Mouse (Mus musculus) thymus, postnatal 0 days (tissue): ENCODE measurements around the gene Tnrc18. TPM values are rescaled to one million over a fixed set of nuclear protein-coding genes. Genes with fewer than 3 reads are reported as not detected.

ENCODE experiments used
- DNase-seq: peaks from one replicate; pipeline ENCODE4 v3.0.0-alpha.2; 2015; ENCODE audit warnings: low spot score
- polyA plus RNA-seq: library from polyadenylated mRNA; unstranded; fragments of >200 nt; fragmentation: Nextera tagmentation; extraction: Ambion mirVana; gene quantifications from 2 replicates; pipeline ENCODE4 v1.2.1, GENCODE M21; 2015

The Tnrc18 gene
- polyA plus RNA-seq, 1 experiment from 2014 or later: 9.6 TPM

DNA sequence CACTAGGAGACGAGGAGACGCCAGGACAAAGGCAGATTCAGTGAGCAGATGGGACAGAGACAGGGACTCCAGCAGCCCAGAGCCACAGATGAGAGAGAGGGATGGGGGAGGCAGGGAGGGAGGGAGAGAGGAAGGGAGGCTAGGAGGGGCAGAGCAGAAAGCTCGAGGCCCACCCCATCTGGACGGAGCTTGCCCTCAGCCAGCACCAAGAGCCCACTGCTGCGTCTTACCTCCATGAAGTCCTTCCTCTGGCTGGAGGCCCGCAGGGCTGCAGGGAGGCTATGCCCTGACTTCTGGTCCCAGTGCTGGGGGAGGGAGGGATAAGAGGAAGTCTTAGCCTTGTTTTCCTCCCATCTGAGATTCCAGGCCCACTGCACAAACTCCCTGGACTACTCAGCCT, 90.7 kb downstream of the Tnrc18 start:
- DNase-seq: no peak

DNA sequence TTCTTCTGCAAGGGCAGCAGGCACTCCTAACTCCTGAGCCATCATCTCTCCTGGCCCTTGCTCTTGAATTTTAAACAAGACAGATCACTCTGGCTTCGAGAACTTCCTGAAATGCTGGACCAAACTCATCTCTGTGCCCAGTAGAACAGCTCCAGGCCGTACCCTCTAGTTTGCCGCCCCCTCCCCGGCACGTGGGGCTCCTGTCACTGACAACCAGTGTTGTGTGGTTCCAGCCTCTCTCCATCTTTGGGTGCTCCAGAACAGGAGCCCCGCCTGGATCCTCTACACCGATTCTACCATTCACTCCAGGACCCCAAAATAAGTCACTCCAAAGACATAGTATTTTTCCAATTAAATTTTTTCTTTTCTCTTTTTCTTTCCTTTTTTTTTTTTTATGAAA, 93.2 kb downstream of the Tnrc18 start:
- DNase-seq: no peak

DNA sequence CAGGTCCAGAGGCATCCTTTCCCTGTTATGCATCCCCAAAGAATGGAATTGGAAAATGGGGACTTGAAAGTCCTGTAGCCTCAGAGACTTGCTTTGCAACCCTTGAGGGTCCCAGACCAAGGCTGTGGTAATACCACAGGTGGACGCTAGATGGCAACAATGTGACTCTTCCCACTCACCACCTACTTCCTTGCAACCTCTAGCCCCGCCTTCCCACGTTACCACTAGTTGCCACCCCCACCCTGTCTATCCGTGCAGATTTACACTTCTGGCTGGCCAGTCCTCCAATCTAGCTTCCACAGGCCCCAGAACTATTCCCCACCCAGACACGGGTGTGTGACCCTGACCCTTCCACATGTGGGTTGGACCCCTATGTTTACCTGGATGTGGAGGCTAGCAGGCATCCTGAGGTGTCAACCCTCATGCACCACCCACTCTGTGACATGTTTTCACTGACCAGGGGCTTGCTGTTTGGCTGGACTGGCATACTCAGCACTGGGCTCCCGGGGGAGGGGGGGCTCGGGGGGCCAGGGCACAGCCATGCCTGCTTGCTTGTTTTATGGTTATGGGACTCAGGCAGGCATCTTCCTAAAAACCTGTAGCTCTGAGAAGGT, 93.8 kb downstream of the Tnrc18 start:
- DNase-seq: peak; percentile 81

DNA sequence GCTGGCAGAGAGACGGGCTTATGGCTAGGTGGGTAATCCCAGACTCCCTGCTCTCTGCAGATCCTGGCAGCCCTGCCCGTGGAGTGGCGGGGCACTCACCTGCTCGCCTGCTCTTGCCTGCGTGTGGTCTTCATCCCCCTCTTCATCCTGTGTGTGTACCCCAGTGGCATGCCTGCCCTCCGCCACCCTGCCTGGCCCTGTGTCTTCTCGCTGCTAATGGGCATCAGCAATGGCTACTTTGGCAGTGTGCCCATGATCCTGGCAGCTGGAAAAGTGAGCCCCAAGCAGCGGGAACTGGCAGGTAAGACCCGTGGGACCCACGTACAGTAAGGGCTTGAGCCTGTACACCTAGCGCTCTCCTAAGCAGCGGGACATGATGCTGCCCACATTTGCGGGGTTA, 97.6 kb downstream of the Tnrc18 start:
- no peak for DNase-seq

DNA sequence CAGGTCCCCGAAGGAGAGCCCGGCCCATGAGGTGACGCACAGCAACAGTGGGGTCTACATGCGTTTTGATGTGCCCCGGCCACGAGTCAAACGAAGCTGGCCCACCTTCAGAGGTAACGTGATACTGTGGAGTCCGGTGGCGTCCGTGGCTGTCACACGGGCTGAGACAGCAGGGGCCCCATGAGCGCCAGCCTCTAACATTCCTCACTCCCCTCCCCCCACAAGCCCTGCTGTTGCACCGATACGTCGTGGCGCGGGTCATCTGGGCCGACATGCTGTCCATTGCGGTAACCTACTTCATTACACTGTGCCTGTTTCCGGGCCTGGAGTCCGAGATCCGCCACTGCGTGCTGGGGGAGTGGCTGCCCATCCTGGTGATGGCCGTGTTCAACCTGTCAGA, 99.0 kb downstream of the Tnrc18 start:
- no peak for DNase-seq

DNA sequence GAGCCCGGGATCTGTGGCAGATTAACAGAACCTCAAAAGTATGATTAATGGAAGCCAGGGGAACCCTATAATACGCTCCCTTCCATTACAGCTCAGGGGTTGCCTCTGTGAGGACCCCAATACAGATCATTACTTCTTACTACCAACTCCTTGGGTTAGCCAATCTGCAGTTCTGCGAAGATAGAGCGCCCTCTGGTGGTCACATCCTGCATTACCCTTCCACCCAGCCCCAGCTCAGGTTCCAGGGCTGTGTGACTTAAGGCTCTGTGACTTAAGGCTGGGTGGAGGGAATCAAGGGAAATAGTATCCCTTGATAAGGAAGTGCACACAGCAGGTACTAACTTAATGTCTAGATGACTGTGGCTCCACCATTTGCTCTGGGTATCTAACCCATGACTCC, 99.4 kb downstream of the Tnrc18 start:
- peak; percentile 69 for DNase-seq

DNA sequence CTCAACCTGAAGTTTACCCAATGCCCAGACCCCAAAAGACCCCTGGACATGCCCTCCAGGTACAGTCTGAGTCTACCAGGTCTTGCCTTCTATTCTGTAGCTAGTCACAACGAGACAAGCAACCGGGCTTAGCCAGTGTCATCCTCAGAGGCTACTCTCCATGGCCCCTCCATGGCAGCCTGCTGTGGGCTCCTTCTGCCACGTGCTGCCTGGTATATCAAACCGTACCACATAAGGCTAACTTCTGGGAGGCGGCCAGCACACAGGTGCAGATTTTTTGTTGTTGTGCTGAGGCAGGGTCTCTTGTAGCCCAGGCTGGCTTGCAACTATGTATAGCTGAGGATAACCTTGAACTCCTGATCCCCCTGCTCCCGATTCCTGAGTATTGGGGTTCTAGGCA, 101.4 kb downstream of the Tnrc18 start:
- no peak for DNase-seq

DNA sequence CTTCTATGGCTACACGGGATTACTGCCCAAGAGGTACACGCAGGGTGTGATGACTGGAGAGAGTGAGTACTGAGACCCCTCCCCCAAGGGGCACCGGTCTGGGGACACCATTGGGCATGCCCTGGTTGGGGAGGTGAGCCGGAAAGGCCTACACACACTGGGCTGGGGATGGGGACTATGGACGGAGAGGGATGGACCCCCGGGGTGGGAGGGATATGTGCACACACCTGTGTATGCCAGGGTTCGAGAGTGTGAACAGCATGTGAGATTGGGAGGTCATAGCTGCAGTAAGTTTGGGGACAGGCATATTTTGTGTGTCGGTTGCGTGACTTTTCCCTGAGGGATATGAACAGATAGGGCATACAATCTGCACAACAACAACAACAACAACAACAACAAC, 102.4 kb downstream of the Tnrc18 start:
- DNase-seq: no peak

DNA sequence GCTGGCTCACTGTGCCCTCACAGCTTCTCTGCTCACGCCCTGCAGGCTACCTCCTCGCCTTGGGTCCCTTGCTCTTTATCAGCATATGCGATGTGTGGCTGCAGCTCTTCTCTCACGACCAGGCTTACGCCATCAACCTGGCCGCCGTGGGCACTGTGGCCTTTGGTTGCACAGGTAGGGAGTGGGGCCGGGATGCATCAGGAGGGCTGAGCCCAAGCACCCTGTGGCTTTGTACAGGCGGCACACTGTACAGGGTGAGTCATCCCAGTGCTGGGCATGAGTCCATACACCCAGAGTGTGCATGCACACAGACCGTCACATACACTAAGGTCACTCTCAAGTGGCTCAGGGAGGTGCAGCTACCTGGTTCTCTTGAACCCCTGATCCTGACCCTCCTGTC, 103.5 kb downstream of the Tnrc18 start:
- DNase-seq: no peak

DNA sequence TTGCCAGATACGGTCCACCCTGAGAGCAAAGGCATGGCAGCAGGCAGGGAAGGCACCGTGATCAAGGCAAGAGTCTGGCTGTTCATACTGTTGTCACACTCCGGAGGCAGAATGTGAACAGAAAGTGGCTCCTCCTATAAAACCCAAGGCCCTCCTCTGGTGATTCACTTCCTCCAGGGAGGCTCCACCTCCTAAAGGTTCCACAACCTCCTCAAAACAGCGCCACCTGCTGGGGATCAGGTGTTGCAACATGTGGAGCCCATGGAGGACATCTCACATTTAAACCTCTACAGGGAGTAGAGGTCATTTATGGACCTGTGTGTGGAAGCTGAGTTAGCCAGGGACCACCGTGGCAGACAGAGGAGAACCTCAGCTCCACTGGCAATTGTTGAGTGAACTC, 105.1 kb downstream of the Tnrc18 start:
- DNase-seq: no peak

DNA sequence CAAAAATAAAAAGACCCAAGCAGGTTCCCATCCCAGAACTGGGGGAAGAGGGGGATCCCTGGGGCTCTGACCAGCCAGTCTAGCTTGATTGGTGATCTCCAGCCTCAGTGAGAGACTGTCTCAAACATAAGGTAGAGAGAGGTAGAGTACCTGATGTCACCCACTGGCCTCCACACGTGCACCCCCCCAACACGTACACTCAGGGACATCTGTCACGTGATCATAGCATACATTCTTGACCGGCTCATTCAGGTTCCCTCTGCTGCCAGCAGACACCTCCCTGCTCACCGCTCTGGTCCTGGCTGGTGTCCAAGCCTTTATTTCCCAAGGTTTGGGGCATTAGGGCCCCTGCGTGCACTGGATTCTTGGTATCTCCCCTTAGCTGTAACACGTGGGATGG, 108.0 kb downstream of the Tnrc18 start:
- no peak for DNase-seq

DNA sequence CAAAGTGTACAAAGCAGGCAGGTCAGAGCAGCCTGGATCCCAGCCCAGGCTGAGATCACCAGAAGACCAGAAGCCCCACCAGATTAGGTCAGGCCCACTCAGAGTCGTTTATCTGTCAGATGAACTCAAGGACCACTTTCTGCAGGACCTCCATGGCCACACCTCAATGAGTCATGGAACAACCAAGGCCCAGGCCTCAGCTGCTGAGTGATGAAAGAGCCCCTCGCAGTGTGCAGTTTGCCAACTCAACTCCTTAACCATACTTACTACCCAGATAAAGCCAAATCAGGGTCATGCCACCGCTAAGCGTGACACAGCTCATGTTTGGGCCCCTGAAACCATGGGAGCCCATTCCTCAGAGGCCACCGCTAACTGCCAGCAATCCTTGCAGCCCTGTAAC, 109.8 kb downstream of the Tnrc18 start:
- DNase-seq: no peak

DNA sequence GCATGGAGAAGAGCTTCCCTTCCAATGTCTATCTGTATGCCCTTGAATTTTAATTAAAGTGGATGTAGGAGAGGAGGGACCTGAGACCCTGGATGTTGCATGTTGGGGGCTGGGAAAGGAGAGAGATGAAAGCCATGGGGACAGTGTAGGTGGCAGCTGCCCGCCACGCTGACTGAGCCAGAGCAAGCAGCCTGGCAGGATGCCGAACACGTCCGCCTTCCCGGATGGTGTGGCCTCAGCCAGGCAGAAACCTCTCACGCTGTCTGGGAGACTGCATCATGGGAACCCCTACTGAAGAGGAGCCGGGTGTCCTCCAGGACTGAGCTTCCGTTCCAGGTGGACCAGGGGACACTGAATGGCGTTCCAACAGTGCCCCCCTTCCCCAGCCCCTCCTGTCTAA, 113.9 kb downstream of the Tnrc18 start:
- no peak for DNase-seq

DNA sequence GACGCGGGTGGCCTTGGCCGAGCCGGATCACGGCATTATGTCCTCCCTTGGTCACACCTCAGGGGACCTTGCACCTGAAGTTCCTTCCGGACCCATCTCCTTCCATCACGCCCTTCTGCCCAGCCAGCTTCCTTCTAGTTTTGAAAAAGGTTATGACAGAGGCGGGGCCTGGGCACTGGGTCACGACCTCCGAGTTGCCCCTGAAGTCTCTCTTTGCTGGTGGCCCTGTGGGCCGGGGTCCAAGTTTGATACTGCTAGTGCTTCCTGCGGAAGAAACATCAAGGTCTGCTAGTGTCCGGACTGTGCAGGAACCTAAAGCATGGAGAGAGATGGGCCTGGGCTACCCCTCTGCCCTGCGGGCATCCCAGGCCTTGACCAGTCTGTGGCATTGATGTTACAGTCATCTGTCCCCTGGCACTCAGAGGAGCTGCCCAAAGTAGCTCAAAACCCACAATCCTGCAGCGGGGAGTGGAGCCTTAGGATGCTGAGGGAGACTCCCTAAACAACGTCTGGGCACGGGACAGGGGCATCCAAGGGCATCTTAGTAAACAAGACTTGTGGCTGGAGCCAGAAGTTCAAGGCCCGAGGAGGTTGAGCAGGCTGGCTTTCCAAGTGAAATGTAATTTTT, 114.8 kb downstream of the Tnrc18 start:
- DNase-seq: no peak

DNA sequence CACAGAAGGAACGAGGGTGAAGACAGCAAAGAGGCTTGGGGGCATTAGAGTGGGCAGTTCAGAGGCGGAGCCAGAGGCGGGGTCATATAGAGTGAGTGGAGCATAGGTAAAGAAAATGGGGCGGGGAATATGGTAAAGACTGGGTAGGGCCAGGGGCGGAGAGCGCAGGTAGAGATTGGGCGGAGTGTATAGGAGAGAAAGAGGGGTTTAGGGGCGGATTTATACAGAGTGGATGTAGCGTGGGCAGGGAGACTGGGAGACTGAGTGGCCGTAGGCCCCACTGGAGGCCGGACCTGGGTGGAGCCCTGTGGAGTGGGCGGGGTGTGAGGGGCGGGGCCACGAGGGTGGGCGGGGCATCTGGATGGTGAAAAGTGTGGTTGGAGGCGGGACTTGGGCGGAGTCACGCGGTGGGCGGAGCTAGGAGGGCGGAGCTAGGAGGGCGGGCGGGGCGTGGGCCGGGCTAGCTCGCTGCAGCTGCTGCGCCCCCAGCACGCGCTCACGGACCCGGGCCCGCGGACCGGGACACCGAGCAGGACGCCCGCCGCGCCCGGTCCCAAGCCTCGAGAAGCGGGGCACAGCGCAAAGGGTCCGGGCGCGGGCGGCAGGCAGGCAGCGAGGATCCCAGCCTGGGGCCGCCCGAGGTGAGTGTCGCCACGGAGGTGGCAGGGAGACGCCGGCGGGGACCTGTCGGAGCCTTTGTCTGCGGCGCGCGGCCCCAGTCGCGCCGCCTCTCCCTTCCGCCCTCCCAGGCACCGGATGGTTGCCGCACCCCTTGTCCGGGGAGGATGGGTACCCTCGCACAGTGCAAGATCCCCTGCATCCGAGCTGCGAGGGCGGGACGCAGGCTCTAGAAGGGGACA, 115.6 kb downstream of the Tnrc18 start:
- DNase-seq: peak; percentile 29

DNA sequence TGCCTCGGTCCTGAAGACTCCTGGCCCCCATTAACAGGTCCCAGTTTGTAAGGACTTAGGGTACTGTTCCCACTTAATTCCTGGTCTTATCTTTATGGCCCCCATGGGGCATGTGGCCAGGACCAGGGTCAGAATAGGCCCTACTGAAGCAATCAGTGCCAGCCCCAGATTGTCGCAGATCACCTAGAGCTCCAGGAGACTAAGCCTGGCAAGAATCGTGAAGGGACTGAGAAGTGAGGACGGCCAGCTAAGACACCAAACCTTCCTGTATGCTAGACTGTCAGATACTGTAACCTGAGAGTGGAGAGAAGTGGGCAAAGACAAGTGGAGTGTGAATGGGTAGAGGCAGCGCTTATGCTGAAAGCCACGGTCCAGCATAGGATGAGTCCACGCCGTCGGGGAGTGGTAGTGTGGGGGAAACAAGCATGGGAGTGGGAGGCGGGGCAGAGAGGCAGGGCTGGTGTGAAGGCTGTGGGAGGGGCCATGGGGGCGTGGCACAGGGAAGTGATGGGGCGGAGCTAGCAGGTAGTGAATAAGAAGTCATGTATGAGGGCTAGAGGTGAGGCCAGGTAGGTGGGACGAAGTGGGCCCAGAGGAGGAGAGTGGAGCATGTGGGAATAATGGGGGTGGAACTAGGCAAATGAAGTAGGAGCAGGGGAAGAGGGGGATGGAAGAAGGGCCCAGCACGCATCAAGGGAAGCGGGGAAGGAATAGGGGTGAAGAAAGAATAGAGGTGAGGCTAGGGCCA, 116.4 kb downstream of the Tnrc18 start:
- DNase-seq: no peak

DNA sequence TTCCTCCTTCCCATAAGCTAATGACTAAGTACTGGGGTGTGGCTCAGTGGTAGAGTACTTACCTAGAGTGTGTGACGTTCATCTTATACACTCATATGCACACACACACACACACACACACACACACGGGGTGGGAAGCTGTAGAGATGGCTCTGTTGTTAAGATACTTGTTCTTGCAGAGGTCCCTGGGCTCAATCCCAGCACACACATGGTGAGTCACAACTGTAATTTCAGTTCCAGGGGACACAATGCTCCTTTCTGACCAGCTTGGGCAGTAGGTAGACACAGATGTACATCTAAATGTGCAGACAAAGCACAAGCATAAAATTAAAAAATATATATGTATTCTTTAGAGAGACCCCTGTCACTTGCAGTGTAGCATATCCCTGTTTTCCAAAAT, 119.7 kb downstream of the Tnrc18 start:
- no peak for DNase-seq

DNA sequence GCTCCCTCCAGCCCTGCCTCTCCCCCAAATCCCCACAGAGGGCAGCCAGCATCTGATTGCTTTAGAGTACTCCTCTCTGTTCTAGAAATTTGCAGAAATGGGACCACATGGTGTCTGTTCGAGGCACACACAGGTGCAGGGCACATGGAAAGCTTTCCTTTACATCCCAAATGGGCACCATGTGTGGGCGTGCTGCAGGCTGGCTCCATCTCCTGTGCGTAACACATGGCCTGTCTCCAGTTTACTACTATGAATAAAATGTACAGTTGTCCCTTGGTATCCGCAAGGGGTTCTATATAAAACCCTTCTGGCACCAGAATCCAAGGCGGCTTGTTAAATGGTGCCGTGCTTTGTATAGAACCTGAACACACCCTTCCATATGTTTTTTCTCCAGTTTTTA, 120.6 kb downstream of the Tnrc18 start:
- DNase-seq: no peak

DNA sequence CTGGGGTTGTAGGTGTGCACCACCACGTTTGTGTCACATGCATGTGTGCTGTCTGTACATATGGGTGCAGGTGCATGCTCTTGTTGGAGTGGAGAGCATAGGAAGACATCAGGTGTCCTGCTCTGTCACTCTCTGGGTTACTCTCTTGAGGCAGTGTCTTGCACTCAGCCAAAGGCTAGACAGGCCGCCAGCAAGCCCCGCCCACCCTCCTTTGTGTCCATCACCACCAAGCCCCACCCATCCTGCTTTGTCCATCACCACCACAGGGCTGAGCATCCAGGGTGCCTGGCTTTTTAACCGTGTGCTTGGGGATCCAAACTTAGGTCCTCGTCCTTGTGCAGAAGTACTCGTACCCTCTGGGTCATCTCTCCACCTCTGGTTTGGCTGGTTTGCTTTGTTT, 121.2 kb downstream of the Tnrc18 start:
- DNase-seq: no peak

DNA sequence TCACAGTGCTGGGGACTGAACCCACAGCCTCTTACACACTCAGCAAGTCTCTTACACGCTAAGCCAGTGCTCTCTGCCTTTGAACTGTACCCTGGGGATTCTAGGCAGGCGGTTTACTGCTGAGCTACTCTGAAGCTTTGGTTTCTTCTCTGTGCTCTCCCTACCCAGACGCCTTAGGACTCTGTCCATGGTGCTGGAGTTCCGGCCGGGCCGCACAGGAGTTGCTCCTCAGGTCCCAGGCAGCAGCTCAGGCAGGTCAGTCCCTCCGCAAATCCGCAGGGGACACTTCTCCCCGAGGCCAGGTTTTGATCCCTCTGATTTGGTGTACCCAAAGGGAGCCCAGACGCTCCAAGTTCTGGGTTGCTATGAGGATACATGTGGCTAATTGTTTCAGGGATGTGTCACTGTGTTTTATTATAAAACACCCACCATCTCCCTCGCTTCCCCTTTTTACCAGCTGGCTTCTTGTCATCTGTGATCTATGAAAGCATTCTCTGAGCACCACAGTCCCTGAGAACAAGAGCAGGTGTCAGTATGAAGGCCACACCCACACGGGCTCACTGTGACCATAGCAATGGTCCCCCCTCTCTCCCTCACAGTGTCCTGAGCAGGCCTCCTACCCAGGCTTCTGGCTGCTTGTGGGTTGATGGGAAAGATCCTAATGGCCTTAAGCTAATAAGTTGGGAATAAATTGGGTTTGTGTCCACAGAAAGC, 122.7 kb downstream of the Tnrc18 start:
- DNase-seq: peak; percentile 23

DNA sequence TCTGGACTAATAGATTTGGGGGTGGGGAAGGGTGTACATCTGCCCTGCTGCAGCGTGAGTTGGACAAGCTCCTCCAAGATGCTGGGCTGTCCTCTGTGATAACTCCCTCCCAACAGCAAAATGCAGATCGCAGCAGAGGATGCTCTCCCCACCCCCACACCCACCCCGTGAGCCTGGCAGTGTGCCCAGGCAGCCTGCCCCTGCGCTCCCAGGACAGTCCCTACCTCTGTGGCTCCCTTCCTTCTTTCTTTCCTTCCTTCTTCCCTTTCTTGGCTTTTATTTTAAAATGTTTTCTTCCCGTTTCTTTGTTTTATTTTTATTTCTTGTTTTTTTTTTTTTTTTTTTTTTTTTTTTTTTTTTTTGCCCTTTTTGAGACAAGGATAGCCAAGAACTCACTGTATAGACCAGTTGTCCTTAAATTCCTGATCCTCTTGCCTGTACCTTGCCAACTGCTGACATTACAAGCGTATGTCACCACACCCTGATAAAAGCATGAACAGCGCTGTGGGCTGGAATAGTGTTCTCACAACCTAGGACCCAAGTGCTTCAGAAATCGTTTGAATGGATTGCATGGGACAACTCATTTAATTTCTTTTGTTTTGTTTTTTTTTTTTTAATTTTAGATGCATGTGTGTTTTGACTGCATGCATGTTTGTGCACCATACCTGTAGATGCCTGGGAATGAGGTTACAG, 123.6 kb downstream of the Tnrc18 start:
- DNase-seq: no peak
